Mouse (Mus musculus) B cell, adult 62 days (primary cell): Measurements from ENCODE around the gene Slc27a5. TPM values are rescaled to one million over a fixed set of nuclear protein-coding genes. Genes with fewer than 3 reads are reported as not detected.

Experiments used
- total RNA-seq: library from RNA; stranded (reverse); gene quantifications from 4 replicates; pipeline ENCODE4 v1.2.4, GENCODE M21; 2023

Gene Slc27a5
- not detected in 4 replicates for total RNA-seq

GRCm38 (mm10) chr7:12998053-12998452, at the start of gene Slc27a5:
TSS of gene Slc27a5 (minus strand) at chr7:12998192.

GRCm38 (mm10) chr7:13037901-13038555, 40.0 kb upstream of the Slc27a5 start, which contains the start of gene Ube2m:
TSS of gene Ube2m (minus strand) at chr7:13038275.

GRCm38 (mm10) chr7:13034148-13034977, 36.4 kb upstream of the Slc27a5 start, which contains the start of gene Chmp2a:
TSS of gene Chmp2a (minus strand) at chr7:13034807.

GRCm38 (mm10) chr7:13010005-13010908, 12.3 kb upstream of the Slc27a5 start, which contains the start of gene Zbtb45:
TSS of gene Zbtb45 (minus strand) at chr7:13010034.

GRCm38 (mm10) chr7:12998851-12999250, 859 bp upstream of the Slc27a5 start, which contains the start of gene Trim28:
TSS of gene Trim28 (plus strand) at chr7:12999114.

GRCm38 (mm10) chr7:12977682-12978389, 20.2 kb downstream of the Slc27a5 start, which contains the start of gene Zfp446:
TSS of gene Zfp446 (plus strand) at chr7:12977848.

GRCm38 (mm10) chr7:12965678-12966091, 32.3 kb downstream of the Slc27a5 start, which contains the start of gene Zfp324:
TSS of gene Zfp324 (plus strand) at chr7:12965838.

Other genes with a start within 250 kb of the Slc27a5 start
- gene Zscan18, start 194.6 kb downstream of the Slc27a5 start, total RNA-seq = 31.2 to 41.3 TPM (median 34.6 TPM) in 4 replicates
- 7.0 to 10.2 TPM (median 9.4 TPM) in 4 replicates for gene Zfp329, start 179.3 kb downstream of the Slc27a5 start, total RNA-seq
- gene Zfp110, start 163.4 kb downstream of the Slc27a5 start, total RNA-seq = 112 to 125 TPM (median 118 TPM) in 4 replicates
- 1.9 to 3.0 TPM (median 2.3 TPM) in 4 replicates for gene Zfp128, start 117.0 kb downstream of the Slc27a5 start, total RNA-seq
- gene Zscan22, start 100.4 kb downstream of the Slc27a5 start, total RNA-seq = 12.8 to 15.4 TPM (median 13.6 TPM) in 4 replicates
- gene Rps5, start 75.9 kb downstream of the Slc27a5 start, total RNA-seq = 2,155 to 2,273 TPM (median 2,193 TPM) in 4 replicates
- 1.2 to 1.7 TPM (median 1.3 TPM) in 4 replicates for gene Rnf225, start 70.8 kb downstream of the Slc27a5 start, total RNA-seq
- 2.9 to 6.0 TPM (median 3.5 TPM) in 4 replicates for gene Zfp324, start 32.4 kb downstream of the Slc27a5 start, total RNA-seq
- gene Zfp446, start 20.3 kb downstream of the Slc27a5 start, total RNA-seq = 8.7 to 10.7 TPM (median 9.6 TPM) in 4 replicates
- gene Trim28, start 922 bp upstream of the Slc27a5 start, total RNA-seq = 351 to 392 TPM (median 373 TPM) in 4 replicates
- 3.9 to 9.9 TPM (median 5.9 TPM) in 4 replicates for gene Zbtb45, start 11.8 kb upstream of the Slc27a5 start, total RNA-seq
- 88.1 to 101 TPM (median 92.6 TPM) in 4 replicates for gene Chmp2a, start 36.6 kb upstream of the Slc27a5 start, total RNA-seq
- gene Ube2m, start 40.1 kb upstream of the Slc27a5 start, total RNA-seq = 76.5 to 89.6 TPM (median 83.2 TPM) in 4 replicates
- 0.45 to 0.75 TPM (median 0.56 TPM) in 4 replicates for gene Mzf1, start 56.6 kb upstream of the Slc27a5 start, total RNA-seq
- not detected in 4 replicates for gene Vmn1r85, start 97.0 kb upstream of the Slc27a5 start, total RNA-seq
- not detected in 4 replicates for gene Vmn1r86, start 121.7 kb upstream of the Slc27a5 start, total RNA-seq
- not detected in 4 replicates for gene Vmn1r87, start 142.0 kb upstream of the Slc27a5 start, total RNA-seq
- 0.17 to 0.28 TPM (median 0.21 TPM) in 3 of 4 replicates, not detected in the other for gene Vmn1r88, start 161.4 kb upstream of the Slc27a5 start, total RNA-seq
- gene Vmn1r89, start 214.8 kb upstream of the Slc27a5 start, total RNA-seq = not detected in 4 replicates